Mouse (Mus musculus) lung, embryonic 16.5 days (tissue): ENCODE measurements at regions not wholly inside any gene's neighbourhood (a gene's known extent, or its start where the extent isn't known, plus 50 kb on each side); places are given as distances from the start of the nearest gene placed in this dataset.

Source experiments
- ATAC-seq: fragments of 200-750 bp; cut with Nextera tagmentation; 2 replicates; pipeline ENCODE4 v1.8.0; 2017; ENCODE audit warnings: low read depth, mild to moderate bottlenecking, moderate library complexity
- H3K27ac ChIP-seq: fragments of 300-500 bp; sonication (generic); 2 replicates; pipeline ENCODE4 v1.5.1; 2014; ENCODE audit warnings: mild to moderate bottlenecking, control low read depth, low read length
- H3K27me3 ChIP-seq: fragments of 300-500 bp; sonication (generic); 2 replicates; pipeline ENCODE4 v1.6.1; 2014; ENCODE audit warnings: low read depth, low read length, mixed read lengths; ENCODE audit not compliant: control insufficient read depth, insufficient read depth
- H3K36me3 ChIP-seq: fragments of 300-500 bp; sonication (generic); 2 replicates; pipeline ENCODE4 v1.6.1; 2014; ENCODE audit warnings: low read length; ENCODE audit not compliant: control insufficient read depth, insufficient read depth
- H3K4me1 ChIP-seq: fragments of 300-500 bp; sonication (generic); replicated peaks from 2 replicates; pipeline ENCODE4 v1.6.1; 2014; ENCODE audit warnings: low read length, mixed read lengths; ENCODE audit not compliant: control insufficient read depth, insufficient read depth
- H3K4me2 ChIP-seq: fragments of 300-500 bp; sonication (generic); 2 replicates; pipeline ENCODE4 v1.6.1; 2014; ENCODE audit warnings: low read depth, low read length, control low read depth
- H3K4me3 ChIP-seq: fragments of 300-500 bp; sonication (generic); 2 replicates; pipeline ENCODE4 v1.5.1; 2014; ENCODE audit warnings: mild to moderate bottlenecking, low read length, control low read depth
- H3K9ac ChIP-seq: fragments of 300-500 bp; sonication (generic); 2 replicates; pipeline ENCODE4 v1.6.1; 2014; ENCODE audit warnings: low read length, control low read depth
- H3K9me3 ChIP-seq: fragments of 300-500 bp; sonication (generic); 2 replicates; pipeline ENCODE4 v1.6.1; 2016; ENCODE audit warnings: low read length; ENCODE audit not compliant: control insufficient read depth
- WGBS: fragments of 180-500 bp; shearing (Covaris S2); extraction: QIAGEN DNeasy Blood & Tissue Kit; methylation state at CpG from one replicate; pipeline ENCODE4 v1.1.7; 2014; 5-methylcytosine and 5-hydroxymethylcytosine counted together

GRCm38 (mm10) chr12:25534620-25534950, 437.6 kb upstream of the Id2 start:
- no peaks in the 10 kb centered on the region for H3K27me3 ChIP-seq
- H3K9me3 ChIP-seq: no peaks in the 10 kb centered on the region
- H3K9ac ChIP-seq: no peak overlapping the region
- no peak overlapping the region for H3K27ac ChIP-seq
- H3K4me2 ChIP-seq: no peak overlapping the region
- no peak for ATAC-seq
- WGBS: 32% methylated on average over 5 of the region's 5 CpGs
- H3K4me1 ChIP-seq: peaks cover 3% of the 10 kb centered on the region
- no peak overlapping the region for H3K4me3 ChIP-seq
- H3K36me3 ChIP-seq: no peaks in the 10 kb centered on the region

GRCm38 (mm10) chr12:25533709-25534619, 437.0 kb upstream of the Id2 start:
- no peak overlapping the region for H3K4me3 ChIP-seq
- no peak overlapping the region for H3K9ac ChIP-seq
- no peaks in the 10 kb centered on the region for H3K27me3 ChIP-seq
- ATAC-seq: peak; percentile 43; the same call in 1 of the 2 replicates
- H3K9me3 ChIP-seq: no peaks in the 10 kb centered on the region
- WGBS: 26% methylated on average over 10 of the region's 10 CpGs
- no peak overlapping the region for H3K27ac ChIP-seq
- no peak overlapping the region for H3K4me2 ChIP-seq
- peaks cover 3% of the 10 kb centered on the region for H3K4me1 ChIP-seq
- no peaks in the 10 kb centered on the region for H3K36me3 ChIP-seq

- H3K4me1 ChIP-seq: peaks cover 3% of the 10 kb centered on the region
- WGBS: 70% methylated on average over 3 of the region's 3 CpGs
These were observed 433.5 kb upstream of the Id2 start for GRCm38 (mm10) chr12:25530483-25530882.

GRCm38 (mm10) chr12:25529537-25529936, 432.6 kb upstream of the Id2 start:
- H3K36me3 ChIP-seq: no peaks in the 10 kb centered on the region
- no peak overlapping the region for H3K4me2 ChIP-seq
- H3K27me3 ChIP-seq: no peaks in the 10 kb centered on the region
- WGBS: 68% methylated on average over 3 of the region's 3 CpGs
- no peak for ATAC-seq
- H3K4me3 ChIP-seq: no peak overlapping the region
- H3K9me3 ChIP-seq: no peaks in the 10 kb centered on the region
- H3K27ac ChIP-seq: no peak overlapping the region
- H3K4me1 ChIP-seq: peaks cover 3% of the 10 kb centered on the region
- H3K9ac ChIP-seq: no peak overlapping the region

More at GRCm38 (mm10) chr12:25530483-25530882, 433.5 kb upstream of the Id2 start:
- Histone ChIP-seq H3K27me3 (no peaks in the 10 kb centered on the region), H3K4me2 (no peak overlapping the region), H3K4me3 (no peak overlapping the region), H3K27ac (no peak overlapping the region), H3K36me3 (no peaks in the 10 kb centered on the region), H3K9me3 (no peaks in the 10 kb centered on the region), H3K9ac (no peak overlapping the region)
- no peak for ATAC-seq

GRCm38 (mm10) chr12:25526639-25527038, 429.7 kb upstream of the Id2 start:
- H3K4me3 ChIP-seq: no peak overlapping the region
- H3K36me3 ChIP-seq: no peaks in the 10 kb centered on the region
- H3K4me1 ChIP-seq: no peaks in the 10 kb centered on the region
- no peaks in the 10 kb centered on the region for H3K9me3 ChIP-seq
- ATAC-seq: no peak
- H3K9ac ChIP-seq: no peak overlapping the region
- H3K27me3 ChIP-seq: no peaks in the 10 kb centered on the region
- WGBS: 82% methylated on average over 11 of the region's 11 CpGs
- no peak overlapping the region for H3K4me2 ChIP-seq
- no peak overlapping the region for H3K27ac ChIP-seq

- Histone ChIP-seq H3K9ac (no peak overlapping the region), H3K4me2 (no peak overlapping the region), H3K27ac (no peak overlapping the region), H3K4me1 (no peaks in the 10 kb centered on the region), H3K9me3 (no peaks in the 10 kb centered on the region), H3K4me3 (no peak overlapping the region), H3K27me3 (no peaks in the 10 kb centered on the region), H3K36me3 (no peaks in the 10 kb centered on the region)
- no peak for ATAC-seq
- 75% methylated on average over 2 of the region's 2 CpGs for WGBS
These were observed 419.8 kb upstream of the Id2 start for GRCm38 (mm10) chr12:25516738-25517137.

GRCm38 (mm10) chr12:25513679-25514078, 416.7 kb upstream of the Id2 start:
- Histone ChIP-seq H3K27ac (no peak overlapping the region), H3K27me3 (no peaks in the 10 kb centered on the region), H3K4me2 (no peak overlapping the region), H3K36me3 (no peaks in the 10 kb centered on the region), H3K9ac (no peak overlapping the region), H3K4me3 (no peak overlapping the region), H3K9me3 (no peaks in the 10 kb centered on the region), H3K4me1 (no peaks in the 10 kb centered on the region)
- ATAC-seq: no peak

GRCm38 (mm10) chr12:25509666-25510065, 412.7 kb upstream of the Id2 start:
- Histone ChIP-seq H3K9ac (no peak overlapping the region), H3K4me1 (no peaks in the 10 kb centered on the region), H3K9me3 (no peaks in the 10 kb centered on the region), H3K27me3 (no peaks in the 10 kb centered on the region), H3K27ac (no peak overlapping the region), H3K4me2 (no peak overlapping the region), H3K36me3 (no peaks in the 10 kb centered on the region), H3K4me3 (no peak overlapping the region)
- WGBS: 87% methylated on average over 4 of the region's 4 CpGs
- no peak for ATAC-seq

- no peaks in the 10 kb centered on the region for H3K4me1 ChIP-seq
- ATAC-seq: no peak
- WGBS: 62% methylated on average over 5 of the region's 5 CpGs
- H3K4me3 ChIP-seq: no peak overlapping the region
- H3K27ac ChIP-seq: no peak overlapping the region
- H3K9ac ChIP-seq: no peak overlapping the region
- no peaks in the 10 kb centered on the region for H3K36me3 ChIP-seq
- H3K27me3 ChIP-seq: no peaks in the 10 kb centered on the region
- H3K9me3 ChIP-seq: no peaks in the 10 kb centered on the region
- H3K4me2 ChIP-seq: no peak overlapping the region
These were observed 396.3 kb upstream of the Id2 start for GRCm38 (mm10) chr12:25493233-25493632.
